Mouse (Mus musculus): ENCODE results near the gene Aars.
"Not testable (repeated sequence)": the region's sequence is repeated elsewhere in the genome, so short reads cannot be mapped to it uniquely, and the experiment has no call there.

The Aars gene

GRCm38 (mm10) chr8:111053827-111054518, 21.0 kb downstream of the Aars start:
- DNase-seq (ENCODE audit: low read depth, low spot score): no peak

- DNase-seq (ENCODE audit: low read depth, low spot score): no peak
These were observed 22.2 kb downstream of the Aars start for GRCm38 (mm10) chr8:111055031-111055634.

DNA sequence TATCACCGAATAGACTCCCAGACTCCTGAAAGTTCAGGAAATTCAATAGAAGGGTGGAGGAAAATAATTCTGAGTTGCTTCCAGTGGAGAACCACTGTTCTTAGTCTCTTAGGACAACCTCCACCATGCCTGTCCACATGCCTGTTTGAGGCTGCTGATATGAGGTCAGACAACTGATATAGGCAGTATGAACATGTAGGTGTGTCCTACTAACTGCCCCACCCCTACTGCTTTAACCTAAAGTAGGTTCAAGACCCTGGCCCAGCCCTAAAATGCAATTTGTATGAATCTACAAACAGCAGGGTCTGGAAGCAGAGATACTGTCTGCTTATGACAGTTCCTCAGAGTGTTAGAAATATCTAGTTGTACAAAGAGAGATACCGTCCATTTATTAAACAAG, 22.7 kb downstream of the Aars start:
- DNase-seq (ENCODE audit: low read depth, low spot score): no peak

- peak; percentile 88 for DNase-seq (ENCODE audit: low read depth, low spot score)
These were observed 23.3 kb downstream of the Aars start, which contains the start of gene Exosc6 for GRCm38 (mm10) chr8:111056158-111056663. Exosc6 (plus strand) TSS chr8:111056339.

DNA sequence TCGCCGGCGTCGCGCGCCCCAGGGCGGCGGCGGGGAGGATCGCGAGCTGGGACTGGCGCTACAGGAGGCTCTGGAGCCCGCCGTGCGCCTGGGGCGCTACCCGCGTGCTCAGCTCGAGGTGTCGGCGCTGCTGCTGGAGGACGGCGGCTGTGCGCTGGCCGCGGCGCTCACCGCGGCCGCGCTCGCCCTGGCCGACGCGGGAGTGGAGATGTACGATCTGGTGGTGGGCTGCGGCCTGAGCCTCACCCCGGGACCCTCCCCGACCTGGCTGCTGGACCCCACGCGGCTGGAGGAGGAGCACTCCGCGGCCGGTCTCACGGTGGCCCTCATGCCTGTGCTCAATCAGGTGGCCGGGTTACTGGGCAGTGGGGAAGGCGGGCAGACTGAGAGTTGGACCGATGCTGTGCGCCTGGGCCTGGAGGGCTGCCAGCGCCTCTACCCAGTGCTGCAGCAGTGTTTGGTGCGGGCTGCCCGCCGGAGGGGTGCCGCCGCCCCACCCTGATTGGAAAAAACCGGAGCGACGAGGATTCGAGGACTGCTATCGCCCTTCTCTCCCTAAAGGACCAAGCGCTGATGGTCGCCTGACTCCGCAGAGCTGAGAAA, 23.8 kb downstream of the Aars start:
- DNase-seq (ENCODE audit: low read depth, low spot score): no peak

DNA sequence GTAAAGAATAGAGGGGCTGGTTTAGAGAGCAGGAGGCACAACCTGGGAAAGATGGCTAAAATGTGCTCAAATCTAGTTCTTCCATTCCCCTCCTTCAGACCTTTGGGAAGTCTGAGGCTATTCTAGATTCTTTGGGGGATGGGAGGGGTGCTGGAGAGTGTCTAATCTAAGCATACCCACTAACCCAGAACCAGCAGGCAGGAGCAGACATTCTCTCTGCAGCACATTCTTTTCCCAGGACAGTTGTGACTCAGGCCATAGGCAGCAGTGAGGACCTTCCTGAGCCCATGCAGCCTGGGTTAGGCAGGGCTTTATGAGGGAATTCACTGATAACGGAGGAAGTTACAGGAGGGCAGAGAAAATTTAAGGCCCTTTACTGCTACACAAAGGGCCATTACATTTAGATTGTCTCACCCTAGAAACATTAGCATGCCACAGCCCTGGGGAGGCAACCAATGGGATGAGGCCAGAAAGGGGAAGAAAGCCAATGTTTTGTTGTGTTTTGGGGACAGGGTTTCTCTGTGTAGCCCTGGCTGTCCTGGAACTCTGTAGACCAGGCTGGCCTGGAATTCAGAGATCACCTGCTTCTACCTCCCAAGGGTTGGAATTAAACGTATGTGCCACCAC, 26.1 kb downstream of the Aars start:
- no peak for DNase-seq (ENCODE audit: low read depth, low spot score)

DNA sequence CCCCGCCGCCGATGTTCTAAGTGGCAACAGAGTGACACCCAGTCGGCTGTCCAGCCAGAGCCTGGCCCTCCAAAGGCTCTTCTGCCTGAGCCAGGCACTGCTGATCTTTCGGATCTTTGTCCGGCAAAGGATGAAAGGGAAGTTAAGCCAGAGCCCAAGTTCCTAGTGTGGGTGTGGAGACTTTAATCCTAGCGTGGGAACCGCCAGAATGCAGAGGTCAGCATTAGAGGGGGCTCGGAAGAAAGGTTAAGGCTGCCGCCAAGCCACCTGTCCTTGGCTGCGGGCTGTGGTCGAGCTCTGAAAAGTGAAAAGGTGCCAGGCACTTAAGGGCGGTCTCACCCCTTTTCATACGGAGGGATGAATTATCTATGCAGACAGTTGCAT, 28.7 kb downstream of the Aars start:
- no peak for DNase-seq (ENCODE audit: low read depth, low spot score)

- DNase-seq (ENCODE audit: low read depth, low spot score): peak; percentile 48
These were observed 29.3 kb downstream of the Aars start for GRCm38 (mm10) chr8:111062072-111062757.

GRCm38 (mm10) chr8:111062893-111063292, 29.9 kb downstream of the Aars start:
- DNase-seq (ENCODE audit: low read depth, low spot score): no peak

DNA sequence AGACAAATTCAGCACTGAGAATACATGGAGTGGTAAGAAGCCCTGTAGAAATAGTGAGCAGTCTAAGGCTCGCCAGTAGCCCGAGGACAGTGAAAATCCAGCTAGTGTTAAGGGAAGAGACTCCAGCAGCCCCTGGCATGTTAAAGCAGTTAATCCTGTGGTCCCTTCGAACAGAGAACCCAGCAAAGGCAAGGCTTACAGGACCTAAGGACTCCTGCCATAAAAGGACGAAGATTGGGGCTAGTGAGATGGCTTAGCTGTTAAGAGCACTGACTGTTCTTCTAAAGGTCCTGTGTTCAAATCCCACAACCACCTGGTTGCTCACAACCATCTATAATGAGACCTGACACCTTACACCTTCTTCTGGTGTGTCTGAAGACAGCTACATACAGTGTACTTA, 33.4 kb downstream of the Aars start:
- no peak for DNase-seq (ENCODE audit: low read depth, low spot score)

GRCm38 (mm10) chr8:111067439-111067838, 34.5 kb downstream of the Aars start:
- peak; percentile 24 for DNase-seq (ENCODE audit: low read depth, low spot score)

DNA sequence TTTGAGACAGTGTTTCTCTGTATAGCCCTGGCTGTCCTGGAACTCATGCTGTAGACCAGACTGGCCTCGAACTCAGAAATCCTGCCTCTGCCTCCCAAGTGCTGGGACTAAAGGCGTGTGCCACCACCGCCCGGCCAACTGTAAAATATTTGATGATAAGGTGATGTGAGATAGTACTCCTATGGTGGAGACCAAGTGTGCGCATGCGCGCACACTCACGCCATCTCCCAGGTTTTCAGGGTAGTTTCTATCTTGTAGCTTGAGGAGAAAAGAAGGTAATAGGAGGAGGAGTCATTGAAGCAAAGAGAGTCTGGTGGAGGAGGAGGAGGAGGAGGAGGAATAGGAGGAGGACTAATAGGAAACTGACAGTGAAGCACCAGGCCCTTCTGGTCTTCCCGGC, 35.7 kb downstream of the Aars start:
- DNase-seq (ENCODE audit: low read depth, low spot score): not testable (repeated sequence)

- DNase-seq (ENCODE audit: low read depth, low spot score): no peak
These were observed 43.0 kb downstream of the Aars start for GRCm38 (mm10) chr8:111075926-111076325.

DNA sequence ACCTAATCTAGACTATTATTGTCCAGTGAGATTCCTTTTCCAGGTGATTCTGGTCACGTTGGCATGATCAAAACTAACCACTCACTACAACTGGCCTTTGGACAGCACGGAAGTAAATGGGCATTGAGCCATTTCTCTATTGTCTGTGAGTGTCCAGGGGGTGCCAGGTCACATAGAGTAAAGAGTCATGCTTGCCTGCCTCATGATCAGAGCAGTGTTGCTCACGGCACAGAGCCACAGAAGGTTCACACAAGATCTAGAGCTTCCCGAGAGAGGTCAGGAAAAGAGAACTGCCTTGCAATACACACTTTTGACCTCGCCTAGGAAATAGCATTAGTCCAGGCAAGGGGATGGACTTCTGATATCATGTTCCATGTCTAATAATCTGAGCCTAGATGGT, 46.5 kb downstream of the Aars start:
- DNase-seq (ENCODE audit: low read depth, low spot score): no peak

DNA sequence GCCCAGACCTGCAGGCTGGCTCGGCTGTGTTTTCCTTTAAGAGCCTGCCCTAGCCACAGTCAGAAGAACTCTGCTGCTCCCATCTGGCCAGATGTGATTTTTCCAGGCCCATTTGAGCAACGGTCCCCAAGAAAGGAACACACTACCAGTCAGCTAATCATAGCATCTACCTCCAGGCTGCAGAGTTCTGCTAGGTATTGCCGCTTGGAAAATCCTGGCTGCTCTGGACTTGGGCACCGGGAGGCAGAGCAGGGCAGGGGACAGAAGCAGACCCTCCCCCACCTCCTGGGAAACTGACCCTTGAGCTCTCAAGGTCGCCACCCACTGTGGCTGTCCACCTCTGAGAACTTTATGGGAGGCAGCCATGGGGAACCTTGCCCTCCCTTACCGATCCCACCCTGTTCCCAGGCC, 46.9 kb downstream of the Aars start:
- no peak for DNase-seq (ENCODE audit: low read depth, low spot score)

GRCm38 (mm10) chr8:111081580-111082258, 48.8 kb downstream of the Aars start:
- no peak for DNase-seq (ENCODE audit: low read depth, low spot score)

DNA sequence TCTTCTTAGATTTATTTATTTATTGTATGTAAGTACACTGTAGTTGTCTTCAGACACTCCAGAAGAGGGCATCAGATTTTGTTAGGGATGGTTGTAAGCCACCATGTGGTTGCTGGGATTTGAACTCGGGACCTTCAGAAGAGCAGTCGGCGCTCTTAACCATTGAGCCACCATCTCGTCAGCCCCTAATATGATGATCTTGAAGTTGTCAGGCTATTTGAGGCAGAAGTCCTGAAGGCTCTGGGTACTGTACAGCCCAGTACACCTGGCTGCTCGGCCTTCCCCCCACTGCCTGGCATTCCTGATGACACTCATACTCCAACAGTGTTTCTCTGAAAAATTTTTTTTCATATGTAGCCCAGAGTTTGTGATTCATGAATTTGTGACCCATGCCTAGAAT, 51.0 kb downstream of the Aars start:
- not testable (repeated sequence) for DNase-seq (ENCODE audit: low read depth, low spot score)

DNA sequence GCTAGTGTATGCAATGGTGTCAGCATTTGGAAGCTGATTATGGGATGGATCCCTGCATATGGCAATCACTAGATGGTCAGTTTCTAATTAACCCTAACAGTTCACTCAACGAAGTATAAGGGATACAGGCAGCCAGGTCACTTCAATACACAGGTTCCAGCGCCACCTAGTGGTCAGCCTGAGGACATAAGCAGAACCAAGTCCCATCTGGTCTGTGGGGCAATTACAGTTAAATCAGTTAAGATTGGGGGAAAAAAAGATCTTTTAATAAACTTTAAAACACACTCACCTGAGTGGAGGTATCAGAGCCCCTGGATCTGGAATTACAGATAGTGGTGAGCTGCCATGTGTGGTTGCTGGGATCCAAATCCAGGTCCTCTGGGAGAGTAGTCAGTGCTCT, 57.2 kb downstream of the Aars start:
- DNase-seq (ENCODE audit: low read depth, low spot score): peak; percentile 67

DNA sequence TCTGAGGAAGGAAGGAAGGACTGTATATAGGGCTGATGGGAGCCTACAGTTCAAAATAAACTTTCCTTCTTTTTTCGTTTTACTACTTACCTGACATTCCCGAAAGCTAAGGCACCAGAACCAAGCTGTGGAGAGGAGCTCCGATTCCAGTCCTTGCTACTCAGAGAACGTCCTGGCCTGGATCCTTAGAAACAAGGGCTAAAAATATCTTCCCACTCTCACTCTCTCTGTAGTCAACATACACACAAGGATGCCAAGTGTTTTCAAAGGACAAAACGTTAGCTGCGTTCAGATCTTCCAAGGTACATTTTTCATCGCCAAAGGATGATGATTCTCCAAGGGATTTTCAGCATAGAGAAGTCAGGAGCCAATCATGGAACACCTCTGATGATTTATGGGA, 58.8 kb downstream of the Aars start:
- no peak for DNase-seq (ENCODE audit: low read depth, low spot score)

DNA sequence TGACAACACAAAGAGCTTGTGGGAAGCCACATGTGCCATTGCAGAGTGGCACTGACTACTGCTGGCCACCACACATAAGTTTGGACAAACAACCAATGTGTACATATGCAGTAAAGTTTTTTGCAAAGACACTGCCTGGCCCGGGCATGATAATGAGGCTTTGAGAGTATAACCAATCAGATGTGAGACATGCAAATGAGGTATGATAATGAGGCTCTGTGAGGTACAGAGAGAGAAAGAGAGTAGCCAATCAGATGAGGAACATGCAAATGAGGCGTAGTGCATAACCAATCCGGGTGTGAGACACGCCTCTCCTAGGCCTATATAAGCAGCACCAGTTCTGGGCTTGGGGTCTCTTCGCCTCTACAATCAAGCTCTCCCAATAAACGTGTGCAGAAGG, 59.4 kb downstream of the Aars start, which contains the start of gene Clec18a:
Gene Clec18a, minus strand, starts transcription at position 101 of the 400 bp plus-strand sequence.
- DNase-seq (ENCODE audit: low read depth, low spot score): not testable (repeated sequence)
